Mouse (Mus musculus) intestine, embryonic 14.5 days (tissue): ENCODE results near the gene Cd81. TPM values are rescaled to one million over a fixed set of nuclear protein-coding genes. Genes with fewer than 3 reads are reported as not detected.

Source experiments
- ATAC-seq: fragments of 200-750 bp; cut with Nextera tagmentation; replicated peaks from 2 replicates; pipeline ENCODE4 v1.8.0; 2017; ENCODE audit warnings: low read depth, moderate number of reproducible peaks, moderate TSS enrichment, moderate library complexity; ENCODE audit not compliant: low FRiP score, low TSS enrichment
- DNase-seq: peaks from one replicate; pipeline ENCODE4 v3.0.0-alpha.2; 2018; ENCODE audit warnings: low spot score
- H3K27ac ChIP-seq: fragments of 300-500 bp; sonication (generic); 2 replicates; pipeline ENCODE4 v1.5.1; 2014; ENCODE audit warnings: low read depth, mild to moderate bottlenecking, control low read depth
- H3K27me3 ChIP-seq: fragments of 300-500 bp; sonication (generic); replicated peaks from 2 replicates; pipeline ENCODE4 v1.6.1; 2014; ENCODE audit warnings: low read length, control low read depth; ENCODE audit not compliant: control insufficient read depth, insufficient read depth
- H3K36me3 ChIP-seq: fragments of 300-500 bp; sonication (generic); 2 replicates; pipeline ENCODE4 v1.6.1; 2014; ENCODE audit warnings: low read length, control low read depth; ENCODE audit not compliant: control insufficient read depth, insufficient read depth
- H3K4me1 ChIP-seq: fragments of 300-500 bp; sonication (generic); replicated peaks from 2 replicates; pipeline ENCODE4 v1.6.1; 2014; ENCODE audit warnings: low read length, control low read depth, mixed read lengths; ENCODE audit not compliant: control insufficient read depth, insufficient read depth
- H3K4me2 ChIP-seq: fragments of 300-500 bp; sonication (generic); 2 replicates; pipeline ENCODE4 v1.6.1; 2014; ENCODE audit warnings: low read length
- H3K4me3 ChIP-seq: fragments of 300-500 bp; sonication (generic); 2 replicates; pipeline ENCODE4 v1.5.1; 2014; ENCODE audit warnings: low read depth, low read length, control low read depth, mixed read lengths
- H3K9ac ChIP-seq: fragments of 300-500 bp; sonication (generic); 2 replicates; pipeline ENCODE4 v1.6.1; 2014; ENCODE audit warnings: mild to moderate bottlenecking, low read length
- H3K9me3 ChIP-seq: fragments of 300-500 bp; sonication (generic); 2 replicates; pipeline ENCODE4 v1.6.1; 2016; ENCODE audit warnings: low read length, control low read depth; ENCODE audit not compliant: control insufficient read depth
- WGBS: fragments of 180-500 bp; shearing (Covaris S2); extraction: QIAGEN DNeasy Blood & Tissue Kit; methylation state at CpG from one replicate; pipeline ENCODE4 v1.1.7; 2014; 5-methylcytosine and 5-hydroxymethylcytosine counted together
- polyA plus RNA-seq: library from polyadenylated mRNA; unstranded; fragments of >200 nt; fragmentation: Nextera tagmentation; extraction: Ambion mirVana; gene quantifications from 2 replicates; pipeline ENCODE4 v1.2.1, GENCODE M21; 2014

Gene Cd81
- polyA plus RNA-seq, 1 experiment from 2014 or later, result 457 TPM

DNA sequence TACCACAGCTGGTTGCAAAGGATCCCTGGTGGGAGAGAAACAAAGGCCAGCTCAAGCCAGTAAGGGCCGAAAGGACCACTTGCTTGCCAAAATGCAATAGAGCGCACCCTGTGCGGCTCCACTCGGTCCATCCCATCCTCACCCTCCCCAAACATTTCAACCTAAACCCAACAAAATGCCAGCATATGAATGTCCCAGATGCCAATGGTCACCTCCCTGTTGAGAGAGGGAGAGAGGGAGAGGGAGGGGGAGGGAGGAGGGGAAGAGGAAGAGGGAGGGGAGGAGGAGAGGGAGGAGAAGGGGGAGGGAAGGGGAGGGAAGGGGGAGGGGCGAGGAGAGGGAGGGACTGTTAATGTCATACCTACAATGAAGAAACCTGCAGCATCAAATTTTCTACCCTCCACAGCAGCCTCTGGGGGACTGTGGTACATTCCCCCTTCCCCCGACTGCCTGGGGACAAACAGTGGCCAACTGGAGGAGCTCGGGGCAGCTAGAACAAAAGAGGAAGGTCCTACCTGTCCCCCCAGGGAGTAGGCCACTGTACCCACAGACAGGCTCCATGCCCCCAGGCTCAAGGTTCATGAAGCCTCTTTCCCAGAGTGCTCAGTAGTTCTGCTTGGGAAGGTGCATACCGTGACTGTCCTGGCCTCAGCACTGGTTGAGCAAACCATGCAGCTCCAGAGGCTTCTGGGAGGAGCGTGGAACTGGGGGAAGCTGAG lies 36.0 kb upstream of the Cd81 start:
- peak overlapping the region; percentile 34; the same call in 1 of the 2 replicates for H3K27ac ChIP-seq
- H3K9me3 ChIP-seq, result no peaks in the 10 kb centered on the region
- DNase-seq (no peak), ATAC-seq (peak; percentile 11; the same call in 1 of the 2 replicates)
- WGBS, result 56% methylated on average over 9 of the region's 9 CpGs
- no peak overlapping the region for H3K9ac ChIP-seq
- no peak overlapping the region for H3K4me2 ChIP-seq
- no peaks in the 10 kb centered on the region for H3K27me3 ChIP-seq
- H3K36me3 ChIP-seq, result no peaks in the 10 kb centered on the region
- H3K4me3 ChIP-seq, result no peak overlapping the region
- peaks cover 37% of the 10 kb centered on the region for H3K4me1 ChIP-seq

DNA sequence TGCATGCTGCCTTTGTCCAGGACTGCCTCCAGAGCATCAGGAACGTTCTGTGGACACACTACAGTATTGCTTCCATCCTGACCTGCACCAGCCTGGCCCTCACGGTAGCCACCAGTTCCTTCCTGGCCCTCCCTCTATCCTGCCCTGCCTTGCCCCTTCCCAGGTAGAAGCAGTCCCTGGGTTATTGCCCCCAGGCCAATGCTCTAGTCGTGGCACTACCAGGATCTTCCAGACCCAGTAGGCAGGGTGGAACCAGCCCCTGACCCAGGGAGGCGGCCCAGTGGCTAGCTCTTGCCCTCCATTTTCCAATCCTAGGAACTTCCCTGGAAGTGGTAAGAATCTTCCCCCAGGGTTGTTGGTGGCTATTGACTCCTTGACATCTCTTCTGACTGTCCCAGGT lies 35.4 kb upstream of the Cd81 start:
- ATAC-seq, result no peak
- peak overlapping the region; percentile 34; the same call in 1 of the 2 replicates for H3K27ac ChIP-seq
- no peak overlapping the region for H3K4me2 ChIP-seq
- no peaks in the 10 kb centered on the region for H3K36me3 ChIP-seq
- WGBS, result 78% methylated on average over 4 of the region's 4 CpGs
- no peaks in the 10 kb centered on the region for H3K9me3 ChIP-seq
- peaks cover 32% of the 10 kb centered on the region for H3K4me1 ChIP-seq
- no peak overlapping the region for H3K4me3 ChIP-seq
- no peaks in the 10 kb centered on the region for H3K27me3 ChIP-seq
- DNase-seq, result no peak
- no peak overlapping the region for H3K9ac ChIP-seq

DNA sequence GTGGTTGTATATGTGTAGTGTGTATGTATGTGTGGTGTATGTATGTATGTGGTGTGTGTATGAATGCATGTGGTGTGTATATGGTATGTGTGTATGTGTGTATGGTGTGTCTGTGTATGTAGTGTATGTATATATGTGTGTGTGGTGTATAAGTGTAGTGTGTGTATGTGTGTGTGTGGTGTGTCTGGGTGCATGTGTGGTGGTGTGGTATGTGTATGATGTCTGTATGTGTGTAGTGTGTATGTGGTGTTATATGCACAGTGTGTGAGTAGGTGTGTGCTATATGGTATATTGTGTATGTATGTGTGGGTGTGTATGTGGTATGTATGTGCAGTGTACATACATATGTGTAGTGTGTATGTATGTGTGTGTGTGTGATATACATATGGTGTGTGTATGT lies 32.5 kb upstream of the Cd81 start:
- Histone ChIP-seq H3K9me3 (no peaks in the 10 kb centered on the region), H3K4me3 (no peak overlapping the region), H3K4me1 (peaks cover 14% of the 10 kb centered on the region), H3K27me3 (no peaks in the 10 kb centered on the region; the same call in 1 of the 2 replicates), H3K9ac (no peak overlapping the region), H3K36me3 (no peaks in the 10 kb centered on the region), H3K4me2 (no peak overlapping the region), H3K27ac (no peak overlapping the region)
- no peak for DNase-seq
- no peak for ATAC-seq

DNA sequence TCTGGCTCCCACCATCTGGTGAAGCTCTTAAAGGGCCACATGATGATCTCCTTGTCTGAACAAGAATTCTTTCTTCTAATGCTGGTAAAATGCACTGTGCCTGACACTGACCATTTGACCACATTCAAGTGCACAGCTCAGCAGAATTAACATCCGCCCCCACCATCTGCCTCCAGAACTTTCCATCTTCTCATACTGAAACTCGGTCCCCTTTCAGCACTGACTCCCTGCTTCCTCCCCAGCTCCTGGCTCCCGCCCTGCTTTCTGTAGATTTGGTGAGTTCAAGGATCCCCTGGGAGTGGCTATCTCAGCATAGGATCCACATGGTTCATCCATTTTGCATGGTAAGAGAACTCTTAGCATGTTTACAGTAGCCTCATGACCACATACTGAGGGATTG lies 31.8 kb upstream of the Cd81 start:
- H3K9ac ChIP-seq, result no peak overlapping the region
- H3K4me3 ChIP-seq, result no peak overlapping the region
- H3K36me3 ChIP-seq, result no peaks in the 10 kb centered on the region
- ATAC-seq (no peak), DNase-seq (no peak)
- no peak overlapping the region for H3K4me2 ChIP-seq
- 83% methylated on average over 3 of the region's 3 CpGs for WGBS
- no peak overlapping the region for H3K27ac ChIP-seq
- H3K9me3 ChIP-seq, result no peaks in the 10 kb centered on the region
- no peaks in the 10 kb centered on the region; the same call in 1 of the 2 replicates for H3K27me3 ChIP-seq
- peaks cover 7% of the 10 kb centered on the region; the same call in 1 of the 2 replicates for H3K4me1 ChIP-seq

DNA sequence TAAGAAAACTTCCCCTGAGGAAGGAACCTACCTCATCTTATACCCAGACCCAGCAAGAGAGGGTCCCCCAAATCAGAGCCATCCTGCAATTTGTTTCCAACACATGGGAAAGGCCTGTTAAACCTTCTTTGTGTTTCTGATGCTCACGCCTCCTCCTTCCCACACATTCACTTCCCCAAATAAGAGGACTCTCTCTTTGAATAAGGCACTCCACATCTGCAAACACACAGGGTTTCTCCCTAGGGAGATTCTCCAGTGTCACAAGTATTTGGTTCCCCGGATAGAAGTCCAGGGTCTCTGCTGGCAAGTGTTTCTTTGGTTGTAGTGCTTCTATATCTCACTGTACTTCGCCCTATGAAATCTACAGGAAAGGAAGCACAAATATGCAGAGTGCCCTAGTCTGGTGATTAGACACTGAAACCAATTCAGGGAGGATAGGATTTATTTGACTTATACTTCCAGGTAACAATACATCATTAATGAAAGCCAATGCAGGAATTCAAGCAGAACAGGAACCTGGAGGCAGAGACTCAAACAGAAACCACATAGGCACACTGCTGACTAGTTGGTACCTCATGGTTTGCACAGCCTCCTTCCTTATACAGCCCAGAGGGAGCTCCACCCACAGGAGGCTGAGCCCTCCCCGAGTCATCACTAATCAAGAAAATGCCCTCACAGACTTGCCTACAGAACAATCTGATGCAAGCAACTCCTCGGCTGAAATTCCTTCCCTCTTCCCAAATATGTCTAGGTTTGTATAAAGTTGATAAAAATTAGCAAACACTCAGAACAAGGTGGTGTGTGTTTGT lies 31.0 kb upstream of the Cd81 start:
- H3K4me1 ChIP-seq, result 0 out of 2 replicates have a peak, but pooled peaks cover 4% of the 10 kb centered on the region
- H3K27ac ChIP-seq, result no peak overlapping the region
- no peak overlapping the region for H3K4me3 ChIP-seq
- H3K27me3 ChIP-seq, result no peaks in the 10 kb centered on the region; the same call in 1 of the 2 replicates
- no peak for DNase-seq
- no peaks in the 10 kb centered on the region for H3K9me3 ChIP-seq
- WGBS, result 59% methylated on average over 5 of the region's 5 CpGs
- H3K9ac ChIP-seq, result no peak overlapping the region
- no peaks in the 10 kb centered on the region for H3K36me3 ChIP-seq
- 0 out of 2 replicates have a peak, but pooled peaks have one; percentile 50 for ATAC-seq
- no peak overlapping the region for H3K4me2 ChIP-seq

DNA sequence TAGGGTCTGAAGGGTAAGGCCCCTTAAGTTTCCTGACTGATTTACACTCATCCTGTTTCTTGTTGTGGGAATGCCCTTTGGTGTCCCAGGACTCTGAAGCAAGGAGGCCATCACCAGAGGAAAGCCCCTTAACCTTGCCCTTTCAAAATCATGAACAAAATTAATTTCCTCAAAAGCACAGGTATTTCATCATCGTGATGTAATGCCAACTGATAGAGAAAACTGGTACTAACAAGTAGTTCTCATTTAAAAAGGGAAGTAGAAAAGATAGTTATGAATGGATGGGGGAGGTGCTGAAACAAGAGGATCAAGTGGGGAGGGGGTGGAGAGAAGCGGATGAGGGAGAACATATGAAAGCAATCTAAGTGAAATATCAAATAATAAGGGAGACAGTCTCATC lies 29.0 kb upstream of the Cd81 start:
- no peak for ATAC-seq
- 77% methylated on average over 2 of the region's 2 CpGs for WGBS
- no peaks in the 10 kb centered on the region for H3K9me3 ChIP-seq
- H3K4me2 ChIP-seq, result no peak overlapping the region
- H3K36me3 ChIP-seq, result no peaks in the 10 kb centered on the region
- no peaks in the 10 kb centered on the region for H3K4me1 ChIP-seq
- no peak overlapping the region for H3K4me3 ChIP-seq
- no peak overlapping the region for H3K27ac ChIP-seq
- DNase-seq, result no peak
- H3K9ac ChIP-seq, result no peak overlapping the region
- H3K27me3 ChIP-seq, result no peaks in the 10 kb centered on the region; the same call in 1 of the 2 replicates

DNA sequence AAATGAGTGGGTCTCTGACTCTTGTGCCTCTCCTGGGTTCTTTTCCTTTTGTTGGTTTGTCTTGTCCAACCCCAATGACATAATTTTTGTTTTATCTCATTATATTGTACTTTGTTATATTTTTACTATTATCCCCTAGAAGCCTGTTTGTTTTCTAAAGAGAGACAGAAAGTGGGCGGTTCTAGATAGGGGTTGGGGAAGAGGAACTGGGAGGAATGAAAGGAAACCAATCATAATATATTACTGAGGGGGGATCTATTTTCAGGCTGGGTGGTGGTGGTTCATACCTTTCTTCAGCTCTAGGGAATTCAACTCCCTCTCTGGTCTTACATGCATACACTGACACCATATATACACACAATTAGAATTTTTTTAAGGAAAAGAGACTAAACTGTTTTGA lies 28.2 kb upstream of the Cd81 start:
- Histone ChIP-seq H3K9ac (no peak overlapping the region), H3K36me3 (no peaks in the 10 kb centered on the region), H3K9me3 (no peaks in the 10 kb centered on the region), H3K4me2 (no peak overlapping the region), H3K27ac (no peak overlapping the region), H3K27me3 (no peaks in the 10 kb centered on the region; the same call in 1 of the 2 replicates), H3K4me3 (no peak overlapping the region), H3K4me1 (no peaks in the 10 kb centered on the region)
- ATAC-seq (no peak), DNase-seq (no peak)
- WGBS, result 95% methylated on average over 1 of the region's 1 CpGs

DNA sequence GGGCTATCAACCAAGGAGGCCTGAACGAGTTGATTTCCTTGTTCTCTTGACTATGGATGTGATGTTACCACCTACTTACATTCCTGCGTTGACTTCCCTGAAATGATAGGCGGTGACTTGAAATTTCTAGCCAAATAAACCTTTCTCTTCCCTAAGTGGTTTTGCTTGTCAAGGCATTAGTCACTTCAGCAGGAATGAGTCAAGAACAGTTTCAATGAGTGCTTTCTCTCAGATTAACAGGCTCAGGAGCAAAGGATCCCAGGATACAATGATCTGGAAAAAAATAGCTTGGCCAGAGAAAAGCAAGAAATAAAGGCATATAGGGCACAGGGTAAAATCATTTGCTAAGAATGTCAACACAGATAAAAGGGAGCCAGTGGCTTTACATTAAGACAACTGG lies 27.0 kb upstream of the Cd81 start:
- H3K9ac ChIP-seq, result no peak overlapping the region
- no peak overlapping the region for H3K4me3 ChIP-seq
- no peaks in the 10 kb centered on the region for H3K36me3 ChIP-seq
- ATAC-seq, result no peak
- no peak overlapping the region for H3K4me2 ChIP-seq
- 88% methylated on average over 3 of the region's 3 CpGs for WGBS
- H3K27me3 ChIP-seq, result no peaks in the 10 kb centered on the region; the same call in 1 of the 2 replicates
- no peak for DNase-seq
- H3K27ac ChIP-seq, result no peak overlapping the region
- H3K9me3 ChIP-seq, result no peaks in the 10 kb centered on the region
- no peaks in the 10 kb centered on the region for H3K4me1 ChIP-seq
